Mouse (Mus musculus): ENCODE measurements around the gene Gm21976.

Gm21976 gene

GRCm38 (mm10) chr13:98354871-98355558 lies 75.3 kb downstream of the Gm21976 start:
- DNase-seq: no peak

- no peak for DNase-seq
Measured at GRCm38 (mm10) chr13:98355559-98356111, 75.9 kb downstream of the Gm21976 start.

- no peak for DNase-seq
Measured at GRCm38 (mm10) chr13:98356176-98356972, 76.7 kb downstream of the Gm21976 start.
